Mouse (Mus musculus): ENCODE data around the gene Cspg4. TPM values are rescaled to one million over a fixed set of nuclear protein-coding genes. Genes with fewer than 3 reads are reported as not detected.

Gene Cspg4
- polyA plus RNA-seq, 1 experiment, result 7.7 TPM

- DNase-seq (ENCODE audit: low read depth, low spot score), result no peak
Measured at GRCm38 (mm10) chr9:56860486-56861269, 4.2 kb upstream of the Cspg4 start.

GRCm38 (mm10) chr9:56862863-56863262 lies 2.0 kb upstream of the Cspg4 start:
- DNase-seq (ENCODE audit: low read depth, low spot score), result no peak
- 18% methylated on average over 2 of the region's 2 CpGs for WGBS

More at GRCm38 (mm10) chr9:56860486-56861269, 4.2 kb upstream of the Cspg4 start:
- WGBS, result 43% methylated on average over 15 of the region's 15 CpGs

GRCm38 (mm10) chr9:56864216-56864729 lies 560 bp upstream of the Cspg4 start, which contains the start of gene Odf3l1:
Odf3l1 (minus strand) TSS chr9:56864679.
- DNase-seq (ENCODE audit: low read depth, low spot score), result no peak
- 38% methylated on average over 3 of the region's 3 CpGs for WGBS

GRCm38 (mm10) chr9:56865673-56866400 lies 1.0 kb downstream of the Cspg4 start:
- no peak for DNase-seq (ENCODE audit: low read depth, low spot score)
- 51% methylated on average over 11 of the region's 11 CpGs for WGBS

GRCm38 (mm10) chr9:56866430-56866829 lies 1.6 kb downstream of the Cspg4 start:
- no peak for DNase-seq (ENCODE audit: low read depth, low spot score)
- 58% methylated on average over 5 of the region's 5 CpGs for WGBS

- 64% methylated on average over 6 of the region's 6 CpGs for WGBS
- no peak for DNase-seq (ENCODE audit: low read depth, low spot score)
Measured at GRCm38 (mm10) chr9:56868292-56868691, 3.5 kb downstream of the Cspg4 start.

GRCm38 (mm10) chr9:56869552-56869951 lies 4.7 kb downstream of the Cspg4 start:
- DNase-seq (ENCODE audit: low read depth, low spot score), result no peak

GRCm38 (mm10) chr9:56870778-56871177 lies 5.9 kb downstream of the Cspg4 start:
- DNase-seq (ENCODE audit: low read depth, low spot score), result no peak
- WGBS, result 60% methylated on average over 10 of the region's 10 CpGs

More at GRCm38 (mm10) chr9:56869552-56869951, 4.7 kb downstream of the Cspg4 start:
- 64% methylated on average over 13 of the region's 13 CpGs for WGBS

GRCm38 (mm10) chr9:56871191-56871590 lies 6.4 kb downstream of the Cspg4 start:
- WGBS, result 36% methylated on average over 5 of the region's 5 CpGs
- no peak for DNase-seq (ENCODE audit: low read depth, low spot score)

GRCm38 (mm10) chr9:56872105-56872903 lies 7.5 kb downstream of the Cspg4 start:
- WGBS, result 71% methylated on average over 5 of the region's 5 CpGs

GRCm38 (mm10) chr9:56873097-56873496 lies 8.3 kb downstream of the Cspg4 start:
- DNase-seq (ENCODE audit: low read depth, low spot score), result no peak
- WGBS, result 55% methylated on average over 1 of the region's 1 CpGs

More at GRCm38 (mm10) chr9:56872105-56872903, 7.5 kb downstream of the Cspg4 start:
- DNase-seq (ENCODE audit: low read depth, low spot score), result no peak

GRCm38 (mm10) chr9:56876784-56877183 lies 12.0 kb downstream of the Cspg4 start:
- WGBS, result 33% methylated on average over 9 of the region's 9 CpGs
- DNase-seq (ENCODE audit: low read depth, low spot score), result no peak

GRCm38 (mm10) chr9:56877284-56877683 lies 12.5 kb downstream of the Cspg4 start:
- DNase-seq (ENCODE audit: low read depth, low spot score), result no peak
- WGBS, result 62% methylated on average over 5 of the region's 5 CpGs

- no peak for DNase-seq (ENCODE audit: low read depth, low spot score)
- 66% methylated on average over 9 of the region's 9 CpGs for WGBS
Measured at GRCm38 (mm10) chr9:56880790-56881189, 16.0 kb downstream of the Cspg4 start.

- DNase-seq (ENCODE audit: low read depth, low spot score), result no peak
- WGBS, result 55% methylated on average over 3 of the region's 3 CpGs
Measured at GRCm38 (mm10) chr9:56881539-56882082, 16.8 kb downstream of the Cspg4 start.

- no peak for DNase-seq (ENCODE audit: low read depth, low spot score)
- 80% methylated on average over 4 of the region's 4 CpGs for WGBS
Measured at GRCm38 (mm10) chr9:56882283-56882682, 17.4 kb downstream of the Cspg4 start.

- DNase-seq (ENCODE audit: low read depth, low spot score), result no peak
- 31% methylated on average over 12 of the region's 12 CpGs for WGBS
Measured at GRCm38 (mm10) chr9:56882818-56883217, 18.0 kb downstream of the Cspg4 start.

GRCm38 (mm10) chr9:56883470-56883869 lies 18.6 kb downstream of the Cspg4 start:
- DNase-seq (ENCODE audit: low read depth, low spot score), result no peak
- 47% methylated on average over 7 of the region's 7 CpGs for WGBS

GRCm38 (mm10) chr9:56884328-56884727 lies 19.5 kb downstream of the Cspg4 start:
- 94% methylated on average over 4 of the region's 4 CpGs for WGBS
- no peak for DNase-seq (ENCODE audit: low read depth, low spot score)

Data from large intestine, adult 2 months (tissue).